Mouse (Mus musculus) regulatory T cell (primary cell): Measurements from ENCODE around the gene Gys1.
"Not testable (repeated sequence)": the region's sequence is repeated elsewhere in the genome, so short reads cannot be mapped to it uniquely, and the experiment has no call there.

ENCODE experiments used
- in situ Hi-C: fragments of 300-600 bp; cut with MboI, MseI; formaldehyde crosslinking; loops from one replicate; pipeline ENCODE4 v1.15.1; 2025; ENCODE audit warnings: high pct_unique_total_duplicates

The Gys1 gene

GRCm38 (mm10) chr7:45455932-45456696 lies 21.5 kb downstream of the Gys1 start:
- in situ Hi-C loops = no loop called here

GRCm38 (mm10) chr7:45456721-45457203 lies 22.1 kb downstream of the Gys1 start:
- in situ Hi-C loops = no loop called here

DNA sequence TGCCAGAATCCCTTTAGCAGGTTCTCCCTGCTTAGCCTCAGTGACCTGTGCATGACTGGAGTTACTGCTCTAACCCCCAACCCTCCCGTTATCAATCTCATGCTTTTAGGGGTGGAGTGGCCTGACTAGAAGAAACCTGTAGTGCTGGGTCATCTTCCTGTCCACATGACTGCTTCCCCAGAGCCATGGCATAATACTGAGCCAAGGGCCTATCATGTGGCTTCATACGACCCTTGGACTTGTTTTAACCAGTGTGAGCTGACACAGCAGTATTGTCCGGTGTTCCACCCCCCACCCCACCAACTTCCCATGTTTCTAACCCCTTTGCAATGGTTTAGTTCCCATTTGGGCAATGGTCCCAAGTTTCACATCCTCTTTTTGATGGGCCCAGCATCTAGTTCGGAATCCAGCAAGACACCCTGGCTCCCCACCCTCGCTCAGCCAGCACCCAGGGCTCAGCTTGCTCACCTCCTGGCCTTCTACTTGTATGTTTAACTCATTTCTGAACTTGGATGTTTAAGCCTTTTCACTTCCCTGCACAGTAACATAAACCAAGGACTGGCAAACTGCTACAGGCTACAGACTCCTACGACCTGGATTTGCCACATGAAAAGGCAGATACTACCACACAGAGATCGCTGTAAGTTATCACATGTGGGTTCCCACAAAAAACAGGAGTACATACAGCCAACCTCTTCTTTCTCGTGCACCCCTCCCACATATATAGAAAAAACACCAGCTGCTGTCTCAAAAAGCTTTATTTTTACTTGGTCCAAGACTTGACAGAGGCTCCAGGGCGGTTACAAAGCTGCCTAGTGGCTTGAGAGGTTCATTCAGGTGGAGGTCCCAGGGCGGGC lies 22.8 kb downstream of the Gys1 start:
- in situ Hi-C loops = no loop called here

GRCm38 (mm10) chr7:45458748-45459563 lies 24.3 kb downstream of the Gys1 start:
- in situ Hi-C loops = no loop called here

DNA sequence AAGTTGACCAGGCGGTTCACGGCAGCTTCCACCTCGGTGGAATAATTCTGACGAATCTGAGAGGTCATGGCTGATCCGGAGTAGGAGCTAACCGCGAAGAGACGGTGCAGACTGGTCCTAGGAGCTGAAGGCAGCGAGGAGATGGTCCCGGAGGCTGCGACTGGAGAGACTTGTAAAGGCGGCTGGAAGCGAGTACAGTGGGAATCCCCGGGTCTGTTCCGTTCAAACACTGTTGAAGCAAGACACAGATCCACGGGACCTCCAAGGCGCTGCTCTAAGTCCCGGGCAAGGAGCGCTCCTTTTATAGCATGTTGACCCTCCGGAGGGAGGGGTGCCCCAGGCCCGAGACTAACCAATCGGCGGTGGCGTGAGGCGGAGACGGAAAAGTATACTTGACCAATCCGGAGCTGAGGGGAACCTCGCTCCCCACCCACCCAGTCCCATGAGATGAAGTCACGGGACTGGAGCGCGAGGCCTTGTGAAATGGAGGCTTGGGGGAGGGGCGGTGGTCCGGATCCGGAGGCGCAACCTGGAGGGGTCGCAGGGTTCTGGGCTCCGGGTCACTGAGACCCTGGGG lies 25.0 kb downstream of the Gys1 start, which contains the start of gene Ftl1:
Gene Ftl1, minus strand, starts transcription at position 321 of the 577 bp plus-strand sequence.
- in situ Hi-C loops = not testable (repeated sequence)

DNA sequence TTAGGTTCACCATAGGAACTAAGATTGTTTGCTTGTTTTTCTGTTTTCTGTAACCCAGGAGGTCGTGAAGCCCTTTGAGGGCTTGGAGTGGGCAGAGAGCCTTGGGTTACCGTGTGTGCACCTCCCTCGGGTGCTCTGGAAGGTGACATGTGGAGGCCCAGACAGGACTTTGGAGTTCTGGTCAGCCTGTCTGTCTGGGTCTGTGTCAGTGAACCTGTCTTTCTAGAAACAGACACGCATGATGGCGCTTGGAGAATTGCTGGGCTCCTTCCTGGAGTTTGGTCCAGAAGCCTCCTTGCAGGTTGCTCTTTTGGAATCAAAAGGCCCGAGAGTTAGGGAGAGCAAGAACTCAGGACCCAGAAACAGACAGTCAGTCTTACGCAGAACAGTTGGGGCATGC lies 25.7 kb downstream of the Gys1 start:
- in situ Hi-C loops = no loop called here

DNA sequence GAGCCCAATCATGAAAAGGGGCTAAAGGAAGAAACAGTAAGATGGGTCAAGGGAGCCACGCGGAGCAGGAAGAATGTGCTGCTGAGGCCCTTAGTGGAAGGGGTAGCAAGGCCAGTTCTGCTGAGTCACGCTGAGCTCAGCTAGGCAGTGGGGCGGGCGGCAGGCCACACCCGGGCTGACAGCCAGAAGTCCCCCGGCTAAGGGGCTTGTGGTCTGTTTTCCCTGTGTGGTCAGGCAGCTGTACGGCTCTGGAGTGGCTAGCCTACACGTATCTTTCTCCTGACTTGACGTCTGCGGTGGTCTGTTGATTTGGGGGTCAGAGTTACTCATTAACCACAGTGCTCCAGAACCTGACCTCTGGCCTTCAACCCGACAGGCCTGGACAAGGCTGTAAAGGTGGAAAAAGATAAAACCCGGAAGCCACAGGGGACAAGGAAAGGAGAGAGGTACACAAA lies 26.2 kb downstream of the Gys1 start:
- in situ Hi-C loops = no loop called here

- in situ Hi-C loops = no loop called here
These were observed 26.7 kb downstream of the Gys1 start for GRCm38 (mm10) chr7:45461326-45461725.

- in situ Hi-C loops = no loop called here
These were observed 27.1 kb downstream of the Gys1 start for GRCm38 (mm10) chr7:45461781-45462180.

DNA sequence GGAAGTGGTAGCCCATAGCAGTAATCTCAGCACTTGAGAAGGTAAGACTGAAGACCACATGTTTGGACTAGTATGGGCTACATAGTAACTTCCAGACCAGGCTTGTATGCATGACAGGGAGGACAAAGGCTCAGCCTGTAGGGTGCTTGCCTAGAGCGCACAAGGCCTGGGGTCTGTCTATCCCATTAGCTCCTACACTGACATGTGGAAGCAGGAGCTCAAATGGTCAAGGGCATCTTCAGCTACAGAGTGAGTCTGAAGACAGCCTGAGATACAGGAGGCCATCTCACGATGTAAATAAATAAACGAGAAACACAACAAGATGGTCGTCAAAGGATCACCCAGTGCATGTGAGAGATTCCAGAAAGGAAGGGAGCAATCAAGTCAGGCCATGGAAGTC lies 27.7 kb downstream of the Gys1 start:
- in situ Hi-C loops = no loop called here

- in situ Hi-C loops = not testable (repeated sequence)
These were observed 28.2 kb downstream of the Gys1 start for GRCm38 (mm10) chr7:45462868-45463267.

DNA sequence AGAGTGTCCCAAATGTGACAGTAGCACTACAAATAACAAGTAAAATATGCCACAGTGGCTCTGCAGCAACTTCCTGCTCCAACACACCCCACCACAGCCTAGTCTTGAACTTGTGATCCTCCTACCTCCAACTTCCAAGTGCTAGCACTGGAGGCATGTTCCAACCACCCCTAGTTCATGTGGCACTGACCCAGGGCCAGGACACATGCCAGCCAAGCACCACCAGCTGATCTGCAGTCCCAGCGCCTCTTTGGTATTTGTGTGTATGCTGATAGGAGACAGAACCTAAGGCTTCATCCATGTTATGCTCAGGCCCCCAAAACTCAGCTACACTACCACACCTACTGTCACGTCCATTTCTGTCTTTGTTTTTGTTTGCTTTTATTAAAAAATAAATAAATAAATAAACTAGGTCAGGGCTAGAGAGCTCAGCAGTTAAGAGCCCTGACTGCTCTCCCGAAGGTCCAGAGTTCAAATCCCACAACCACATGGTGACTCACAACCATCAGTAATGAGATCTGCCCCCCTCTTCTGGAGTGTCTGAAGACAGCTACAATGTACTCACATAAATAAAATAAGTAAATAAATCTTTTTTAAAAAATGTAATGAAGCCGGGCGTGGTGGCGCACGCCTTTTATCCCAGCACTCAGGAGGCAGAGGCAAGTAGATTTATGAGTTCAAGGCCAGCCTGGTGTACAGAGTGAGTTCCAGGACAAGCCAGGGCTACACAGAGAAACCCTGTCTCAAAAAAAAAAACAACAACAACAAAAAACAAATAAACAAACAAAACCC lies 29.5 kb downstream of the Gys1 start:
- in situ Hi-C loops = no loop called here

GRCm38 (mm10) chr7:45465112-45465511 lies 30.5 kb downstream of the Gys1 start:
- in situ Hi-C loops = no loop called here

- in situ Hi-C loops = no loop called here
These were observed 30.9 kb downstream of the Gys1 start for GRCm38 (mm10) chr7:45465549-45465948.

- in situ Hi-C loops = no loop called here
These were observed 31.8 kb downstream of the Gys1 start, which contains the start of gene Bax for GRCm38 (mm10) chr7:45466283-45467089. TSS of gene Bax (minus strand) at chr7:45466898.

DNA sequence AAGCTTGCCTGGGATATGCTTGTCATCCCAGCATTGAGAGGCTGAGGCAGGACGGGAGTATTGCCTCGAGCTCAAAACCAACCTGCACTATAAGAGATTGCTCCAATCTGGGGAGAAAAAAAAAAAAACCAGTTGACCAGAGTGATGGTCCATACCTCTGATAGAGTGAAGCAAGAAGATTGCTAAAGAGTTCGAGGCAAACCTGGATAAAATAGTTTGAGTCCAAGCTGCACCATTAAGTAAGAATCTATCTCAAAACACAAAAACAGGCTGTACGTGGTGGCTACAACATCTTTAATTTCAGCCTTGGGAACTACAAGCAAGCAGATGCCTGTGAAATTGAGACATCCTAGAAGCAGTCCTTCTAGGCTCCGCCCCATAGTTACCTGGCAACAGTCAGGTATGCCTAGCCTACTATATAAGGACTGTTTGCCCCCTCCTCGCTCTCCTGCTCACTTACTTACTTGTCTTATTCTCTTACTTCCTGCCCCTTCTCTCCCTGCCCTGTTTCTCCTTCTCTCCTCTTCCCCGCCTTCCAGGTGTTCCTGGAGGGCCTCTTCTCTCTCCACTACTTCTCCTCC lies 32.5 kb downstream of the Gys1 start:
- in situ Hi-C loops = no loop called here

DNA sequence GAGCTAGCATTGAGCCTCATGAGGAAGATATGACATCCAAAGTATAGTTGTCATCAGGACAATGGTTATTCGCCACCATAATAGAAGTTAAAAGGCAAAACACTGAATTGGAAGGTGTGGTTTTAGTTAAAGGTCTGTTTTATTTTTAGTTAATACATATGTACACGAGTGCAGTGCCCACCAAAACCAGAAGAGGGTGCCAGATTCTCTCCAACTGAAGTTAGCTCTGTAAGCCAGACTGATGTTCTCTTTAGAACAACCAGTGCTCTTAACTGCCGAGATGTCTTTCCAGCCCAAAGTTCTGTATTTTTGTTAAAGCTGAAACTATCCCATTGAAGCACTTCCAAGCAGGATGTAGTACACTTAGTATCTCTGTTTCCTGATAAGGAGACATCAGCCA lies 36.2 kb downstream of the Gys1 start:
- in situ Hi-C loops = loop anchor here (10.0 kb wide), 1 partner anchor 94 kb away; no protein-coding TSS in a partner anchor

DNA sequence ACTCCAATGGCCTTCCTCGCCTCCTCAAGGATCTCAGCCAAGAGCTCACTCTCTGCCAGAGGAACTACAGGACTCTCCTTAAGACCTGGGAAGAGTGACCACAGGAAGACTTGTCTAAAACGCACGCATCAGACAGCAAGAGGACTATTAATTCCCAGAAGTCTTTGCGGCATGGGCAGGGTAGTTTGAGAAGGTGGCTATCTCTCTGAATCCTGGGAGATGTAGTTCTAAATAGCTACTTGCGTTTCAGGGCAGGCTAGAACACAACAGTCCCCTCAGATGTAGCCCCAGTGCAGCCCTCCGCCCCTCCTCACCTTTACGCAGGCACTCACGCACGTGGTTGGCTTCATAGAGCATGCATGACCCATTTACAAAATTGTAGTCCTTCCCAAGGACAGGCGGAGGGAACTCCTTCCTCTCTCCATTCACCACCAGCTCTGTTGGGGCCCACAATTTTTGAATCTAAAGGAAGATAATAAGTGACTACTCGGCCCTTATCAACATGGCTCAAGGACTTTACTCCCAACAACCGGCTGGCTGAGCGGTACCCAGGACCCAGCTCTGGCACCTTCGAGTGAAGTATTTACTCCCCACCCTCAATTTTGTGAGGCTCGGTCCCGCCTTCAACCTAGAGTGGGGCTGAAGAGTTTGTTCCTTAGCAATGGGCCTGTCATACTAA lies 40.8 kb downstream of the Gys1 start:
- in situ Hi-C loops = loop anchor here (5.0 to 10.0 kb wide), 2 partner anchors 42 to 89 kb away; no protein-coding TSS in a partner anchor
